Mouse (Mus musculus) lung, postnatal 0 days (tissue): ENCODE results near the gene Arhgap5. TPM values are rescaled to one million over a fixed set of nuclear protein-coding genes. Genes with fewer than 3 reads are reported as not detected.

ENCODE experiments used
- ATAC-seq: fragments of 200-750 bp; cut with Nextera tagmentation; 2 replicates; pipeline ENCODE4 v1.8.0; 2017; ENCODE audit warnings: moderate library complexity
- DNase-seq: peaks from one replicate; pipeline ENCODE4 v3.0.0-alpha.2; 2016; ENCODE audit warnings: low spot score
- H3K27ac ChIP-seq: fragments of 300-500 bp; sonication (generic); 2 replicates; pipeline ENCODE4 v1.5.1; 2014; ENCODE audit warnings: antibody characterized with exemption, mild to moderate bottlenecking, low read length, mixed read lengths
- H3K27me3 ChIP-seq: fragments of 300-500 bp; sonication (generic); replicated peaks from 2 replicates; pipeline ENCODE4 v1.6.1; 2014; ENCODE audit warnings: low read length, mixed read lengths; ENCODE audit not compliant: insufficient read depth
- H3K36me3 ChIP-seq: fragments of 300-500 bp; sonication (generic); 2 replicates; pipeline ENCODE4 v1.6.1; 2014; ENCODE audit warnings: low read length, mixed read lengths; ENCODE audit not compliant: insufficient read depth
- H3K4me1 ChIP-seq: fragments of 300-500 bp; sonication (generic); 2 replicates; pipeline ENCODE4 v1.6.1; 2014; ENCODE audit warnings: antibody characterized with exemption, low read depth, low read length, mixed read lengths; ENCODE audit not compliant: insufficient read depth
- H3K4me2 ChIP-seq: fragments of 300-500 bp; sonication (generic); replicated peaks from 2 replicates; pipeline ENCODE4 v1.6.1; 2014; ENCODE audit warnings: low read depth, mild to moderate bottlenecking, low read length, moderate library complexity, mixed read lengths
- H3K4me3 ChIP-seq: fragments of 300-500 bp; sonication (generic); 2 replicates; pipeline ENCODE4 v1.5.1; 2014; ENCODE audit warnings: low read depth, low read length
- H3K9ac ChIP-seq: fragments of 300-500 bp; sonication (generic); replicated peaks from 2 replicates; pipeline ENCODE4 v1.6.1; 2014; ENCODE audit warnings: low read depth, mild to moderate bottlenecking
- H3K9me3 ChIP-seq: fragments of 300-500 bp; sonication (generic); 2 replicates; pipeline ENCODE4 v1.6.1; 2016; ENCODE audit warnings: low read length, mixed read lengths
- CTCF ChIP-seq: IDR thresholded peaks from 2 replicates; pipeline ENCODE4 v1.5.1; 2016; ENCODE audit warnings: antibody characterized with exemption, mild to moderate bottlenecking
- EP300 ChIP-seq: IDR thresholded peaks from 2 replicates; pipeline ENCODE4 v1.6.1; 2016; ENCODE audit warnings: antibody characterized with exemption, mild to moderate bottlenecking, control low read depth
- WGBS: fragments of 180-500 bp; shearing (Covaris S2); extraction: QIAGEN DNeasy Blood & Tissue Kit; methylation state at CpG from one replicate; pipeline ENCODE4 v1.1.7; 2014; 5-methylcytosine and 5-hydroxymethylcytosine counted together
- polyA plus RNA-seq: library from polyadenylated mRNA; unstranded; fragments of >200 nt; fragmentation: Nextera tagmentation; extraction: Ambion mirVana; gene quantifications from 2 replicates; pipeline ENCODE4 v1.2.1, GENCODE M21; 2015

Arhgap5 gene
- polyA plus RNA-seq, 1 experiment from 2014 or later: 32.1 TPM

- DNase-seq (no peak), ATAC-seq (no peak)
- Histone ChIP-seq H3K9me3 (no peaks in the 10 kb centered on the region), H3K27me3 (no peaks in the 10 kb centered on the region), H3K4me2 (no peak overlapping the region), H3K9ac (no peak overlapping the region), H3K4me1 (no peaks in the 10 kb centered on the region), H3K27ac (no peak overlapping the region), H3K4me3 (no peak overlapping the region), H3K36me3 (no peaks in the 10 kb centered on the region)
- TF ChIP-seq EP300 (no peak), CTCF (no peak)
- 80% methylated on average over 1 of the region's 1 CpGs for WGBS
Observed at GRCm38 (mm10) chr12:52525486-52525885, 21.7 kb downstream of the Arhgap5 start.

DNA sequence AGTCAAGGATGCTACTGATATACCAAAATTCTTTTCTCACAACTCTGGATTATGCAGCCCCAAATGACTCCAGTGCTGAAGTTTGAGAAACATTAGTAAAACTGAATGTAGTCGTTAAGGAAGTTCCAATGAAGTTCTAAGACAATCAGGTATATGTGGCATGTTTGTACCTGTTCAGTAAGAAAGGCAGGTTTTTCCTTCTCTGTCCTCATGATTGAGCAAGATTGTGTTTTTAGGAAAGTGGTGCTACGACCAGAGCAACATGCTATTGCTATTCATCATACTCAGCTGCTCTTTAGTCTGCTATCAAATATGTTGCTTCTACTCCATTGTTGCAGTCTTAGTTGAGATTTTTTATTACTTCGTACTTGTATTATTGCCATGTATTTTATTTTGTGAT lies 26.0 kb downstream of the Arhgap5 start:
- no peak for ATAC-seq
- no peak overlapping the region for H3K9ac ChIP-seq
- H3K36me3 ChIP-seq: no peaks in the 10 kb centered on the region
- no peak overlapping the region for H3K4me3 ChIP-seq
- H3K27ac ChIP-seq: no peak overlapping the region
- DNase-seq: no peak
- H3K4me1 ChIP-seq: no peaks in the 10 kb centered on the region
- no peaks in the 10 kb centered on the region for H3K27me3 ChIP-seq
- no peak overlapping the region for H3K4me2 ChIP-seq
- H3K9me3 ChIP-seq: no peaks in the 10 kb centered on the region
- TF ChIP-seq CTCF (no peak), EP300 (no peak)
- WGBS: 83% methylated on average over 3 of the region's 3 CpGs

- TF ChIP-seq CTCF: no peak
- no peak for TF ChIP-seq EP300
Observed at GRCm38 (mm10) chr12:52541294-52541693, 37.5 kb downstream of the Arhgap5 start.

GRCm38 (mm10) chr12:52544532-52544931 lies 40.8 kb downstream of the Arhgap5 start:
- Histone ChIP-seq H3K9ac (no peak overlapping the region), H3K4me2 (no peak overlapping the region), H3K27ac (no peak overlapping the region), H3K36me3 (no peaks in the 10 kb centered on the region), H3K27me3 (no peaks in the 10 kb centered on the region), H3K4me3 (no peak overlapping the region), H3K4me1 (no peaks in the 10 kb centered on the region), H3K9me3 (no peaks in the 10 kb centered on the region)
- no peak for ATAC-seq
- DNase-seq: no peak
- 64% methylated on average over 3 of the region's 3 CpGs for WGBS
- TF ChIP-seq EP300: no peak
- no peak for TF ChIP-seq CTCF

More at GRCm38 (mm10) chr12:52541294-52541693, 37.5 kb downstream of the Arhgap5 start:
- H3K4me3 ChIP-seq: no peak overlapping the region
- no peak for ATAC-seq
- no peak overlapping the region for H3K4me2 ChIP-seq
- H3K27ac ChIP-seq: no peak overlapping the region
- no peaks in the 10 kb centered on the region for H3K36me3 ChIP-seq
- H3K9ac ChIP-seq: no peak overlapping the region
- H3K9me3 ChIP-seq: no peaks in the 10 kb centered on the region
- no peaks in the 10 kb centered on the region for H3K4me1 ChIP-seq
- no peaks in the 10 kb centered on the region for H3K27me3 ChIP-seq
- DNase-seq: no peak
- 78% methylated on average over 4 of the region's 4 CpGs for WGBS

- no peak overlapping the region for H3K9ac ChIP-seq
- no peaks in the 10 kb centered on the region; the same call in 1 of the 2 replicates for H3K36me3 ChIP-seq
- H3K9me3 ChIP-seq: no peaks in the 10 kb centered on the region
- H3K4me1 ChIP-seq: no peaks in the 10 kb centered on the region
- TF ChIP-seq EP300 (no peak), CTCF (no peak)
- H3K27me3 ChIP-seq: no peaks in the 10 kb centered on the region
- H3K27ac ChIP-seq: no peak overlapping the region
- H3K4me3 ChIP-seq: no peak overlapping the region
- H3K4me2 ChIP-seq: no peak overlapping the region
- DNase-seq (no peak), ATAC-seq (no peak)
- 91% methylated on average over 2 of the region's 2 CpGs for WGBS
Observed at GRCm38 (mm10) chr12:52552085-52552484, 48.3 kb downstream of the Arhgap5 start.

GRCm38 (mm10) chr12:52555188-52555876 lies 51.6 kb downstream of the Arhgap5 start:
- Histone ChIP-seq H3K27me3 (no peaks in the 10 kb centered on the region), H3K4me3 (no peak overlapping the region), H3K4me1 (no peaks in the 10 kb centered on the region), H3K9me3 (no peaks in the 10 kb centered on the region), H3K36me3 (peaks cover 8% of the 10 kb centered on the region; the same call in 1 of the 2 replicates), H3K4me2 (no peak overlapping the region), H3K27ac (no peak overlapping the region), H3K9ac (no peak overlapping the region)
- TF ChIP-seq EP300: no peak
- TF ChIP-seq CTCF: no peak
- WGBS: 48% methylated on average over 3 of the region's 3 CpGs
- no peak for ATAC-seq
- DNase-seq: no peak
